Mouse (Mus musculus): ENCODE results near the gene Rsad2.

GRCm38 (mm10) chr12:26488617-26489274 is 32.5 kb upstream of the Rsad2 start:
- TF ChIP-seq CTCF (IDR thresholded peaks at IDR 0.05): no peak
- TF ChIP-seq EP300 (IDR thresholded peaks at IDR 0.05): no peak
